Mouse (Mus musculus): ENCODE results near the gene Tmem240. TPM values are rescaled to one million over a fixed set of nuclear protein-coding genes. Genes with fewer than 3 reads are reported as not detected.
"Not testable (repeated sequence)": the region's sequence is repeated elsewhere in the genome, so short reads cannot be mapped to it uniquely, and the experiment has no call there.

The Tmem240 gene
- polyA plus RNA-seq, 1 experiment from 2014 or later: 28.3 TPM

DNA sequence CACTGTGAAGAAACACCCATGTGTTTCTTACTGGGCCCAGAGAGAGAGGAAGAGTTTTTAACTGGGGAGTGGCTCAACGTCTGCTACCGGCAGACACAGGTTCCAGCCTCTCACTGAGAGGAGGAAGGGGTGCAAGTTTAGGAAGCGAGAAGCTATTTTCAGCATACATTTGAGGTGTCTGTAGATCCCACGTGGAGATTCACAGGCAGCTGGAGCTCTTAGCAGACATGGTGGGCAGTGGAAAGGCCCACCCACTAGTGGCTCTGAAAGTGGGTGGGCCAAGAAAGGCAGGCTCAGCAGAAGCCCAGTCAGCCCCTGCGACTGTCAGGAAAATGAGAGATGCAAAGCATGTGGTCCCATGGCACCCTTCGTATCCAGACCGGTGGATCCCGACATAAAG, 3.7 kb downstream of the Tmem240 start:
- no peak for ATAC-seq (ENCODE audit: low FRiP score)
- Histone ChIP-seq H3K27ac (replicated peaks) (no peak overlapping the region), H3K4me3 (replicated peaks) (no peak overlapping the region), H3K9ac (replicated peaks) (no peak overlapping the region), H3K4me1 (peaks cover 43% of the 10 kb centered on the region), H3K4me2 (no peak overlapping the region), H3K36me3 (peaks cover 60% of the 10 kb centered on the region), H3K27me3 (replicated peaks) (no peaks in the 10 kb centered on the region), H3K9me3 (replicated peaks) (no peaks in the 10 kb centered on the region)
- 65% methylated on average over 8 of the region's 8 CpGs for WGBS

DNA sequence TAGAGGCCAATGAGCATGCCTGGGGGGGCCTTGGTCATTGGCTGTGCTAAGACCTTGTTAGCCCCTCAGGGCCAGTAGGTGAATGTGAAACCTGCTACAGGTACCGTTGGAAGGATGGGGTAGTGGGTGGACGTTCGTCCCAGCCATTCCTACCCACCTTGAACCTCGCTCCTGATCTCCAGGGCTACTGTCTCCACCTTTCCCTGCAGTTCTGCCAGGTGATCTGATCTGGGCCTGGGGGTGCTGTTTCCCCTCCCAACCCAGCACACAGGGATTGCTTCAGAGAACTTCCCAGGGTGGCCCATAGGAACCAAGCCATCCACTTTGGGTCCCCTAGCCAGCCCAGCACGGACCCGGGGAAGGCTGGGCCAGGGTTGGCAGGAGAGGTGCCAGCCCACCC, 4.6 kb downstream of the Tmem240 start:
- Histone ChIP-seq H3K27ac (replicated peaks) (no peak overlapping the region), H3K9me3 (replicated peaks) (no peaks in the 10 kb centered on the region), H3K36me3 (peaks cover 68% of the 10 kb centered on the region), H3K4me2 (no peak overlapping the region), H3K27me3 (replicated peaks) (no peaks in the 10 kb centered on the region), H3K4me3 (replicated peaks) (no peak overlapping the region), H3K4me1 (peaks cover 34% of the 10 kb centered on the region), H3K9ac (replicated peaks) (no peak overlapping the region)
- WGBS: 89% methylated on average over 6 of the region's 6 CpGs
- no peak for ATAC-seq (ENCODE audit: low FRiP score)

GRCm38 (mm10) chr4:155739741-155740636, 5.4 kb downstream of the Tmem240 start:
- 71% methylated on average over 37 of the region's 37 CpGs for WGBS
- no peak overlapping the region for H3K4me2 ChIP-seq
- H3K27me3 ChIP-seq (replicated peaks): no peaks in the 10 kb centered on the region
- H3K36me3 ChIP-seq: peaks cover 76% of the 10 kb centered on the region
- no peak overlapping the region for H3K27ac ChIP-seq (replicated peaks)
- H3K9me3 ChIP-seq (replicated peaks): no peaks in the 10 kb centered on the region
- no peak overlapping the region for H3K9ac ChIP-seq (replicated peaks)
- no peak overlapping the region for H3K4me3 ChIP-seq (replicated peaks)
- no peak for ATAC-seq (ENCODE audit: low FRiP score)
- peaks cover 33% of the 10 kb centered on the region for H3K4me1 ChIP-seq

GRCm38 (mm10) chr4:155740681-155741080, 6.1 kb downstream of the Tmem240 start:
- not testable (repeated sequence) for H3K4me2 ChIP-seq; H3K9me3 ChIP-seq (replicated peaks); H3K4me3 ChIP-seq (replicated peaks); H3K27me3 ChIP-seq (replicated peaks); H3K9ac ChIP-seq (replicated peaks); H3K27ac ChIP-seq (replicated peaks); ATAC-seq (ENCODE audit: low FRiP score)
- peaks cover 82% of the 10 kb centered on the region for H3K36me3 ChIP-seq
- WGBS: 92% methylated on average over 10 of the region's 10 CpGs
- H3K4me1 ChIP-seq: peaks cover 29% of the 10 kb centered on the region

DNA sequence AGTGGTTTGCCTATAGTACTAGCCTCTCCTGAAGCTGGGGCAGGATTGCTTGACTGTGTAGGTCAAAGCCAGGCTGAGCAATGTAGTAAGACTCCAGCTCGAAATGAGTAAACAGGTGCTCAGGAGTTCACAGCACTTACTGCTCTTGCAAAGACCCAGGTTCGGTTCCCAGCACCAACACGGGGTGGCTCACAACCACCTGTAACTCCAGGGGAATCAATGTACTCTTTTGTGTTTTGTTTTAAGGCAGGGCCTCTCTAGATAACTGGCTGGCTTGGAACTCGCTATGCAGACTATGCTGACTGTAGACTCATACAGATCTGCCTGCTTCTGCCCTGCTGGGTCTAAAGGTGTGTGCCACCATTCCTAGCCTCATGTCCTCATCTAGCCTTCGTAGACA, 8.1 kb downstream of the Tmem240 start:
- no peaks in the 10 kb centered on the region for H3K9me3 ChIP-seq (replicated peaks)
- H3K4me3 ChIP-seq (replicated peaks): no peak overlapping the region
- no peak overlapping the region for H3K4me2 ChIP-seq
- no peaks in the 10 kb centered on the region for H3K27me3 ChIP-seq (replicated peaks)
- H3K27ac ChIP-seq (replicated peaks): no peak overlapping the region
- no peak overlapping the region for H3K9ac ChIP-seq (replicated peaks)
- no peak for ATAC-seq (ENCODE audit: low FRiP score)
- WGBS: 92% methylated on average over 5 of the region's 5 CpGs
- H3K4me1 ChIP-seq: peaks cover 9% of the 10 kb centered on the region; the same call in 1 of the 2 replicates
- H3K36me3 ChIP-seq: peaks cover 90% of the 10 kb centered on the region

GRCm38 (mm10) chr4:155744474-155744873, 9.9 kb downstream of the Tmem240 start:
- peaks cover 96% of the 10 kb centered on the region for H3K36me3 ChIP-seq
- no peak overlapping the region for H3K4me2 ChIP-seq
- no peak overlapping the region for H3K27ac ChIP-seq (replicated peaks)
- H3K4me1 ChIP-seq: peaks cover 4% of the 10 kb centered on the region; the same call in 1 of the 2 replicates
- no peaks in the 10 kb centered on the region for H3K9me3 ChIP-seq (replicated peaks)
- ATAC-seq (ENCODE audit: low FRiP score): no peak
- H3K9ac ChIP-seq (replicated peaks): no peak overlapping the region
- WGBS: 95% methylated on average over 8 of the region's 8 CpGs
- no peaks in the 10 kb centered on the region for H3K27me3 ChIP-seq (replicated peaks)
- H3K4me3 ChIP-seq (replicated peaks): no peak overlapping the region

- Histone ChIP-seq H3K36me3 (peaks cover 96% of the 10 kb centered on the region), H3K4me1 (no peaks in the 10 kb centered on the region), H3K4me3 (replicated peaks) (no peak overlapping the region), H3K27ac (replicated peaks) (no peak overlapping the region), H3K4me2 (no peak overlapping the region), H3K9me3 (replicated peaks) (no peaks in the 10 kb centered on the region), H3K9ac (replicated peaks) (no peak overlapping the region), H3K27me3 (replicated peaks) (no peaks in the 10 kb centered on the region)
- WGBS: 92% methylated on average over 5 of the region's 5 CpGs
- no peak for ATAC-seq (ENCODE audit: low FRiP score)
Measured at GRCm38 (mm10) chr4:155745136-155745535, 10.5 kb downstream of the Tmem240 start.

- peaks cover 96% of the 10 kb centered on the region for H3K36me3 ChIP-seq
- no peak overlapping the region for H3K4me3 ChIP-seq (replicated peaks)
- ATAC-seq (ENCODE audit: low FRiP score): no peak
- 93% methylated on average over 8 of the region's 8 CpGs for WGBS
- no peak overlapping the region for H3K9ac ChIP-seq (replicated peaks)
- no peak overlapping the region for H3K27ac ChIP-seq (replicated peaks)
- no peaks in the 10 kb centered on the region for H3K9me3 ChIP-seq (replicated peaks)
- H3K27me3 ChIP-seq (replicated peaks): no peaks in the 10 kb centered on the region
- H3K4me1 ChIP-seq: no peaks in the 10 kb centered on the region
- H3K4me2 ChIP-seq: no peak overlapping the region
Measured at GRCm38 (mm10) chr4:155746036-155746548, 11.5 kb downstream of the Tmem240 start.

- no peak overlapping the region for H3K4me2 ChIP-seq
- 91% methylated on average over 17 of the region's 17 CpGs for WGBS
- H3K27ac ChIP-seq (replicated peaks): no peak overlapping the region
- no peak overlapping the region for H3K4me3 ChIP-seq (replicated peaks)
- H3K9me3 ChIP-seq (replicated peaks): no peaks in the 10 kb centered on the region
- no peaks in the 10 kb centered on the region for H3K4me1 ChIP-seq
- no peak overlapping the region for H3K9ac ChIP-seq (replicated peaks)
- no peaks in the 10 kb centered on the region for H3K27me3 ChIP-seq (replicated peaks)
- H3K36me3 ChIP-seq: peaks cover 96% of the 10 kb centered on the region
- ATAC-seq (ENCODE audit: low FRiP score): no peak
Measured at GRCm38 (mm10) chr4:155746575-155747490, 12.2 kb downstream of the Tmem240 start.

GRCm38 (mm10) chr4:155757011-155757410, 22.4 kb downstream of the Tmem240 start:
- no peak overlapping the region for H3K4me2 ChIP-seq
- H3K36me3 ChIP-seq: peaks cover 44% of the 10 kb centered on the region
- H3K4me1 ChIP-seq: peaks cover 31% of the 10 kb centered on the region
- H3K9ac ChIP-seq (replicated peaks): no peak overlapping the region
- no peaks in the 10 kb centered on the region for H3K9me3 ChIP-seq (replicated peaks)
- 90% methylated on average over 12 of the region's 12 CpGs for WGBS
- no peak for ATAC-seq (ENCODE audit: low FRiP score)
- no peak overlapping the region for H3K27ac ChIP-seq (replicated peaks)
- no peak overlapping the region for H3K4me3 ChIP-seq (replicated peaks)
- H3K27me3 ChIP-seq (replicated peaks): no peaks in the 10 kb centered on the region

GRCm38 (mm10) chr4:155759862-155760612, 25.4 kb downstream of the Tmem240 start:
- no peaks in the 10 kb centered on the region for H3K27me3 ChIP-seq (replicated peaks)
- peaks cover 17% of the 10 kb centered on the region for H3K36me3 ChIP-seq
- peak; percentile 20 for ATAC-seq (ENCODE audit: low FRiP score)
- H3K4me3 ChIP-seq (replicated peaks): peak overlapping the region; percentile 82
- H3K4me1 ChIP-seq: peaks cover 31% of the 10 kb centered on the region
- peak overlapping the region; percentile 99 for H3K4me2 ChIP-seq
- no peak overlapping the region for H3K27ac ChIP-seq (replicated peaks)
- peak overlapping the region; percentile 78 for H3K9ac ChIP-seq (replicated peaks)
- WGBS: 4% methylated on average over 10 of the region's 10 CpGs
- no peaks in the 10 kb centered on the region for H3K9me3 ChIP-seq (replicated peaks)

All from neural tube, embryonic 15.5 days (tissue).